Mouse (Mus musculus) left cerebral cortex, adult 18-20 months (tissue): ENCODE measurements around the gene Magi2. TPM values are rescaled to one million over a fixed set of nuclear protein-coding genes. Genes with fewer than 3 reads are reported as not detected.
"Not testable (repeated sequence)": the region's sequence is repeated elsewhere in the genome, so short reads cannot be mapped to it uniquely, and the experiment has no call there.

ENCODE experiments used
- DNase-seq, 2 experiments: peaks; one replicate each; pipeline ENCODE4 v3.0.0; 2021 to 2022; ENCODE audit warnings: low spot score in 2 of 2, mixed read lengths in 1 of 2
- long read RNA-seq, 2 experiments: library from polyadenylated mRNA; stranded (forward); transcript quantifications; one replicate each; pipeline ENCODE4 v2.0.0; 2021
- total RNA-seq, 2 experiments: library from RNA; stranded (reverse); gene quantifications; 2 replicates each; pipeline ENCODE4 v1.2.3; 2021

Gene Magi2
- 100 to 1,000 TPM; 125 to 134 TPM for total RNA-seq
- long read RNA-seq, experiment 1, full-length matches to known transcripts = 23 of 92 reads
- long read RNA-seq, experiment 1, partial matches to known transcripts = 38 of 92 reads
- long read RNA-seq, experiment 1, other reads (novel, unspliced or antisense) = 31 of 92 reads
- long read RNA-seq, experiment 2, full-length matches to known transcripts = 8 of 55 reads
- long read RNA-seq, experiment 2, partial matches to known transcripts = 38 of 55 reads
- long read RNA-seq, experiment 2, other reads (novel, unspliced or antisense) = 9 of 55 reads

- DNase-seq = no peak
Measured at GRCm38 (mm10) chr5:19226866-19227243, at the start of gene Magi2. Magi2 (plus strand) TSS chr5:19227036.

GRCm38 (mm10) chr5:19178594-19178993 is 48.2 kb upstream of the Magi2 start:
- DNase-seq = no peak

GRCm38 (mm10) chr5:19186175-19186574 is 40.7 kb upstream of the Magi2 start:
- DNase-seq = no peak

GRCm38 (mm10) chr5:19211665-19212064 is 15.2 kb upstream of the Magi2 start:
- DNase-seq = no peak

GRCm38 (mm10) chr5:19226144-19226865 is 531 bp upstream of the Magi2 start:
- DNase-seq = peak; percentile 75 to 87

- peak; percentile 15 to 25 for DNase-seq
Measured at GRCm38 (mm10) chr5:19227281-19227680, 445 bp downstream of the Magi2 start.

- DNase-seq = peak; percentile 59
Measured at GRCm38 (mm10) chr5:19227791-19228331, 1.0 kb downstream of the Magi2 start.

- no peak for DNase-seq
Measured at GRCm38 (mm10) chr5:19241797-19242196, 15.0 kb downstream of the Magi2 start.

- DNase-seq = no peak
Measured at GRCm38 (mm10) chr5:19246426-19246825, 19.6 kb downstream of the Magi2 start.

- no peak for DNase-seq
Measured at GRCm38 (mm10) chr5:19247266-19247665, 20.4 kb downstream of the Magi2 start.

- no peak for DNase-seq
Measured at GRCm38 (mm10) chr5:19262816-19263215, 36.0 kb downstream of the Magi2 start.

- DNase-seq = no peak
Measured at GRCm38 (mm10) chr5:19264627-19265026, 37.8 kb downstream of the Magi2 start.

- no peak for DNase-seq
Measured at GRCm38 (mm10) chr5:19292581-19292980, 65.7 kb downstream of the Magi2 start.

- DNase-seq = no peak
Measured at GRCm38 (mm10) chr5:19306656-19307055, 79.8 kb downstream of the Magi2 start.

GRCm38 (mm10) chr5:19309870-19310269 is 83.0 kb downstream of the Magi2 start:
- DNase-seq = no peak

GRCm38 (mm10) chr5:19322532-19322931 is 95.7 kb downstream of the Magi2 start:
- peak; percentile 4 to 8 for DNase-seq

GRCm38 (mm10) chr5:19337561-19337960 is 110.7 kb downstream of the Magi2 start:
- no peak for DNase-seq

GRCm38 (mm10) chr5:19368175-19368574 is 141.3 kb downstream of the Magi2 start:
- DNase-seq = no peak

- no peak for DNase-seq
Measured at GRCm38 (mm10) chr5:19395876-19396275, 169.0 kb downstream of the Magi2 start.

GRCm38 (mm10) chr5:19400299-19400698 is 173.5 kb downstream of the Magi2 start:
- DNase-seq = no peak

GRCm38 (mm10) chr5:19400738-19401408 is 174.0 kb downstream of the Magi2 start:
- DNase-seq = peak in 1 of 2 experiments; percentile 5

GRCm38 (mm10) chr5:19404268-19404667 is 177.4 kb downstream of the Magi2 start:
- DNase-seq = not testable (repeated sequence)
